Comparison of ENCODE assay signal across 9 mouse cellular contexts in genomic region chr7:128392972-128393314, GRCm38 (mm10). TPM values are rescaled to one million over a fixed set of nuclear protein-coding genes. Genes with fewer than 3 reads are reported as not detected.
A peak's percentile ranks its signal among the peaks of the same experiment; 100 is the strongest.
DNase-seq lines count a peak whose midpoint lies in the region; ATAC-seq and TF ChIP-seq lines count a peak whose summit lies in the region.
"Had no signal": no experiment of that assay in that cellular context is flagged by ENCODE, and none has a peak within 500 bp of the region (broad histone marks: within the 10 kb centered on the region; RNA-seq: fewer than 3 reads in every experiment).

No protein-coding gene starts in this region.

- 61% methylated on average over 5 of the region's 5 CpGs for WGBS in liver, adult 2 months
- WGBS in bone marrow, adult 2 months, result 11% methylated on average over 5 of the region's 5 CpGs

- no peaks in the 10 kb centered on the region for H3K27me3 ChIP-seq in liver, adult 2 months (ENCODE audit: control insufficient read depth, insufficient read depth, low read length)
- no peaks in the 10 kb centered on the region for H3K27me3 ChIP-seq in megakaryocyte, embryonic 14.5 days (replicated peaks)
- H3K27me3 ChIP-seq: Patski had no signal

- H3K36me3 ChIP-seq in liver, adult 2 months (ENCODE audit: control insufficient read depth, insufficient read depth, low read length), result no peaks in the 10 kb centered on the region
- H3K36me3 ChIP-seq in megakaryocyte, embryonic 14.5 days (replicated peaks; ENCODE audit: low read length), result peaks cover 87% of the 10 kb centered on the region

- TF ChIP-seq POLR2A in liver, adult 2 months (IDR thresholded peaks at IDR 0.05; ENCODE audit: extremely low read depth, insufficient read depth, low read length), result no peak
- no peak for TF ChIP-seq POLR2A in bone marrow, adult 2 months (IDR thresholded peaks at IDR 0.05; ENCODE audit: borderline replicate concordance, control insufficient read depth, low read depth, low read length)

- no peaks in the 10 kb centered on the region for H3K79me2 ChIP-seq in liver, adult 2 months (ENCODE audit: control insufficient read depth, insufficient read depth, low read length)

- DNase-seq in liver, adult 2 months (ENCODE audit: extremely low read depth, low read depth, low spot score), result no peak
- DNase-seq in liver, result no peak
- no peak for DNase-seq in kidney, adult 8-10 months
- DNase-seq in cerebellum, adult 11 months, result no peak
- DNase-seq: gastrocnemius, postnatal 36 days had no signal

- no peak overlapping the region for H3K9ac ChIP-seq in liver, adult 2 months (ENCODE audit: low read depth, low read length)

- no peaks in the 10 kb centered on the region; the same call in 1 of the 2 replicates for H3K4me1 ChIP-seq in liver, adult 2 months (ENCODE audit: control insufficient read depth, insufficient read depth, low read length)
- peaks cover 11% of the 10 kb centered on the region for H3K4me1 ChIP-seq in bone marrow, adult 2 months (ENCODE audit: control insufficient read depth, insufficient read depth, low read length)
- peaks cover 94% of the 10 kb centered on the region for H3K4me1 ChIP-seq in megakaryocyte, embryonic 14.5 days

- no peak for TF ChIP-seq CTCF in liver, adult 2 months (IDR thresholded peaks at IDR 0.05; ENCODE audit: low read depth, low read length)
- no peak for TF ChIP-seq CTCF in bone marrow, adult 2 months (IDR thresholded peaks at IDR 0.05; ENCODE audit: control insufficient read depth, insufficient read depth, low read length)

- no peaks in the 10 kb centered on the region for H3K9me3 ChIP-seq in megakaryocyte, embryonic 14.5 days

- peak; percentile 39 for ATAC-seq in erythroblast, adult 5-6 weeks (replicated peaks; ENCODE audit: low FRiP score, poor library complexity, severe bottlenecking)
- ATAC-seq: Patski had no signal

- peak overlapping the region; percentile 43 for H3K27ac ChIP-seq in liver, adult 2 months (replicated peaks; ENCODE audit: insufficient read depth, low read depth, low read length)
- peak overlapping the region; percentile 68 for H3K27ac ChIP-seq in bone marrow, adult 2 months (ENCODE audit: control insufficient read depth, insufficient read depth, low read depth, low read length, poor library complexity)

- H3K4me3 ChIP-seq in liver, adult 2 months (ENCODE audit: insufficient read depth, low read depth, low read length), result no peak overlapping the region
- no peak overlapping the region for H3K4me3 ChIP-seq in bone marrow, adult 2 months (replicated peaks; ENCODE audit: control insufficient read depth, low read depth, low read length)
- H3K4me3 ChIP-seq in megakaryocyte, embryonic 14.5 days (replicated peaks), result peak overlapping the region; percentile 90

RNA-seq across cellular contexts. Expression of gene Rgs10, which starts 25.6 kb away (rescaled TPM):
- total RNA-seq in liver, adult 2 months (2014; rRNA removed), result 2.6 and 3.4 TPM in 2 replicates
- 0.81 and 1.5 TPM in 2 replicates for polyA plus RNA-seq in liver, adult 2 months (2012; rRNA removed)
- 89.2 and 118 TPM in 2 replicates for polyA plus RNA-seq in bone marrow, adult 2 months (2011; ENCODE audit: insufficient read depth, insufficient read length, low replicate concordance, missing spikeins)
- total RNA-seq in erythroblast, adult 5-6 weeks (2015; ENCODE audit: low replicate concordance), result 21.9 and 24.5 TPM in 2 replicates
- total RNA-seq in erythroblast, adult 5-6 weeks (2017; ENCODE audit: low replicate concordance), result 22.7 and 44.9 TPM in 2 replicates
- polyA plus RNA-seq in megakaryocyte, embryonic 14.5 days (2012; ENCODE audit: insufficient read depth, low replicate concordance), result 650 and 1,157 TPM in 2 replicates

Comparison
In these comparisons a context has a peak if more than half of its experiments do, and no peak if none do; other contexts are left out.
1. RNA of gene Rgs10, which starts 25.6 kb away (polyA plus RNA-seq): 650 to 1,157 TPM in megakaryocyte, embryonic 14.5 days and 89.2 to 118 TPM in bone marrow, adult 2 months; 0.81 to 1.5 TPM in liver, adult 2 months; every median in the first group is over 10 times any median in the second.